Mouse (Mus musculus): ENCODE measurements around the gene Hipk1.
A peak's percentile ranks its signal among the peaks of the same experiment; 100 is the strongest.
"Not testable (repeated sequence)": the region's sequence is repeated elsewhere in the genome, so short reads cannot be mapped to it uniquely, and the experiment has no call there.

Hipk1 gene

DNA sequence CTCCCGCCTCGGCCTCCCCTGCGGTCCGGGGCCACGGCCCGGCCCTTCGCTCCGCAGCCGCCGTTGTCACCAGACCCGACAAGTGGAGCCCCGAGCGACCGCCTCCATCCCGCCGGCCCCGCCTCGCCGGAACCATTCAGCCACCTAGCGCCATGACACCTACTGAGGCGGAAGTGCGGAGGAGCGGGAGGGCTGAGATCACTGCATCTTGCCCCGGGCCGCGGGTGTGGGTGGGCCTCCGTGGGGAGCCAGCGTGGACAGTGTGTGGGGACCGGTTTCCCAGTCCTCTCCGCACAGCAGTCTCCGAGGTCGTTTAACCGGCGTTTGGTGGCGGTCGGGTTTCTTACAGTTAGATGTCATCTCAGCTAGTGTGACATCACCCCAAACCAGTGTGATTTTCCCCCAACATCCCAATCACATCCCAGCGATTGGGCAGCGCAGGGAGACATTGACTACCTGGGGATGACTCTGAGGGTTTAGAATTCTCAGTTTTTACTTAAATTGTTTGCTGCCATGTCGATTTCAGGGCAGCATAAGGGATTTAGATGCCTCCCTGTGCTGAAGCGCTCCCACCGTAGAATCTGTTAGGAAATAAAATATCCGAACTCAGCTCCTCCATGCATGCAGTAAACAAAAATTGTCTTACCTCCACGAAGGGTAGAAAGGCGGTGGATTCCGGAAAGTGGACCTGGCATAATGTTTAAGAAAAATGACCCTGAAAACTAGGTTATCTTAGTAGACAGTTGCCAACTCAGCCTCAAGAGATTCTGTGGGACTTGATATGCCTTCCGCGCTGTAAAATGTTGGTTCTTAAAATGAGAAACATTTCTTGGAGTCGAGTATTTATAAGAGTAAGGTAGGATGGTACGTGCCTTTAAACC lies at the start of gene Hipk1:
Hipk1 (minus strand) TSS at position 334 of the 881 bp plus-strand sequence.
- DNase-seq (ENCODE audit: low read depth, low spot score), result peak; percentile 79

GRCm38 (mm10) chr3:103840946-103841345 lies 49.6 kb upstream of the Hipk1 start:
- DNase-seq (ENCODE audit: low read depth, low spot score), result not testable (repeated sequence)

- not testable (repeated sequence) for DNase-seq (ENCODE audit: low read depth, low spot score)
These were observed 48.8 kb upstream of the Hipk1 start for GRCm38 (mm10) chr3:103840195-103840594.

- DNase-seq (ENCODE audit: low read depth, low spot score), result no peak
These were observed 48.3 kb upstream of the Hipk1 start for GRCm38 (mm10) chr3:103839711-103840110.

DNA sequence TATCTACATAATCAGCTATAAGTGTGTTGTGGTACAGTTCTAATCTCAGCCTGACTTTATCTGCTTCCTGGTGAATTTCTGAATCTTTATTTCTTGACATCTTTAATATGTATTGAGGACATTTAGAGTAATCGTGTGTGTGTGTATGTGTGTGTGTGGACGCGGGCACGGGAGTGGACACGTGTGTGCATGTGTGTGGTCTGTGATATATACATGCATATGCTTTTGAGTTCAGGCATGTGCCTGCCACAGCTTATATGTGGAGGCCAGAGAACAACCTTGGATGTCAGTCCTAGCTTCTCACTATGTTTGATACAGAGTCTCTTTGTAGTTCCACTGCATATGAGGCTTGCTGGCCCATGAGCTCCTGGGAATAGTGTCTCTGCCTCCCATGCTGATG lies 45.1 kb upstream of the Hipk1 start:
- no peak for DNase-seq (ENCODE audit: low read depth, low spot score)

DNA sequence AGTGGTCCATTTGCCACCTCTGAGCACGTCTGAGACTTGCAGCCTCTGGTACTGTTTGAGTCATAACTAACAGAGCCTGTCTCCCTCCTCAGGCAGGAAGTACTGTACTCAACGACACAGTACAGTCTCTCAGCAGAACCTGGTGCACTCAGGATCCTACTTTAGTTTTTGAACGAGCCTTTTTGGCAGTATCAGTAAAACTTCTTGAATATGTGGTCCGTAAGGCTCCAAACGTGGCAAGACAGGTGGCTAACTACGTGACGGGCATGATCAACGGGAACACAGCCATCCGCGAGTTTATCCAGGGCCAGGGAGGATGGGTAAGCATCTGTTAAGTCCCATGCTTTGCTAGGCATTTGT lies 44.6 kb upstream of the Hipk1 start:
- DNase-seq (ENCODE audit: low read depth, low spot score), result no peak

- DNase-seq (ENCODE audit: low read depth, low spot score), result no peak
These were observed 44.0 kb upstream of the Hipk1 start for GRCm38 (mm10) chr3:103835272-103835950.

DNA sequence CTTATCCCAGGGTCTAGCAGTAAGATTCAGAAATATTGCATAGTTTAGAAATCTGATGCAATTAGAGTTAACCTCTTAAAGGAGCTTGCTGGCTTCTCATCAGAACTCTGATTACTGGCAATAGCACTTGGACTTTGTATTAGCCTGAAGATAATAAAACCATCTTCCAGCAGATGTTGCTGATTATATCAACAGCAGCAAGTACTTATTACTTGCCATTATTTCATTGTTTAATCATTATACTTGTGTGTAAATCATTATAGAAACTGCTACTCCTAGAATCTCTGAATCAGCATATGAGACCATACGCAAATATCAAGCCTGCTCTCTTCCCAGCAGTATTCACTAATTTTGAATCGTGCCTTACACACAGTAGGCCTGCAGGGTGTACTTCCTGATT lies 42.6 kb upstream of the Hipk1 start:
- no peak for DNase-seq (ENCODE audit: low read depth, low spot score)

- no peak for DNase-seq (ENCODE audit: low read depth, low spot score)
These were observed 41.1 kb upstream of the Hipk1 start, which contains the start of gene Bcl2l15 for GRCm38 (mm10) chr3:103832426-103832825. Bcl2l15 (plus strand) TSS chr3:103832601.

DNA sequence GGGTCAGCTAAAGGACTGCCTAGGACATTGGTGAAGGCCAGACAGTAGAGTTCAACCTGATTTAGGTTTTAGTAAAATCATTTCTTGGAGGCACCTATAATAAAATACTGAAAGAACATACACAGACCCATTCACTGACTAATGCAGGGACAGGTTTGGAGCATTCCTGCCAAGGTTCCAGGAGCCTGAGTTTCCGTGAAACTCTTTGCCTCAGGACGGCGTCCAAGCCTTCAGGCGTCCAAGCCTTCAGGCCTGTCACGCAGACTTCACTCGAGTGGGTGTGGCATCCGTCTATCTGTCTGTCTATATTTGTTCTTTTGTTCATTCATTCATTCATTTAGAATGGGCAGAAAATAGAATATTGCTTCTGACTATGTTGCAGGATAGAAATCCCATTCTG lies 39.8 kb upstream of the Hipk1 start:
- no peak for DNase-seq (ENCODE audit: low read depth, low spot score)

DNA sequence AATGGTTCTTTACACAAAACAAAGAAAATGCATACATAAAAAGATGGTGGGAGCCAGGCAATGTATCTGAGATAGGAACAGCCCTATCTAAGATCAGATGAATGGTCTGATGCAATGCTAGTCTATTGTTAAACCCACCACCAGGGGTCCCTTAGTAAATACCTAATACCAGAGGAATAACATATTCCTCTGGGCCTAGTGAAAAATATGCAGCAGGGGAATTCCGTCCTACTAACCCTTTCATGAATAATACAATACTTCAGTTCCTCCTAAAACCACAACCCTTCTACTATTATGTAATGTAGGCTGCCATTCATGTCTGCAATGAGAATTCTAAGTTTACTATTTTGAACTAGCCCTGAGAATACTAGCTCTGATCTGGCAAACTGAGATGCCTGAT lies 39.3 kb upstream of the Hipk1 start:
- not testable (repeated sequence) for DNase-seq (ENCODE audit: low read depth, low spot score)

- DNase-seq (ENCODE audit: low read depth, low spot score), result no peak
These were observed 37.7 kb upstream of the Hipk1 start for GRCm38 (mm10) chr3:103829036-103829435.

GRCm38 (mm10) chr3:103827548-103827947 lies 36.2 kb upstream of the Hipk1 start:
- no peak for DNase-seq (ENCODE audit: low read depth, low spot score)

DNA sequence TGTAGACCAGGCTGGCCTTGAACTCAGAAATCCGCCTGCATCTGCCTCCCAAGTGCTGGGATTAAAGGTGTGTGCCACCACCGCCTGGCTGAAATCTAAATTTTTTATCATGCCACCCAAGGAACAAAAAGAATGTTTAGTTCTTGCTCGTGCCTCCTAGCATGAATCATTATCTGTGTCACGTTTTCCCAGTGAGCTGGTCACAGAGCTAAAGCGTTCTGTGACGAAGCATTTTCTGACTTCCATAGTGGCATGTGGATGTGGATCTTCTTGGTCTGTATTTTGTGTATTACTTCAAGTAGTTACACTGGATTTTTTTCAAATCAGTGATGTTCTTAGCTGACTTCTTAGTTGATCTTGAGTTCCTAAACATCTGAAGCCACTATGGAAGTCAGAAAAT lies 19.6 kb upstream of the Hipk1 start:
- DNase-seq (ENCODE audit: low read depth, low spot score), result no peak

GRCm38 (mm10) chr3:103809799-103810150 lies 18.4 kb upstream of the Hipk1 start:
- no peak for DNase-seq (ENCODE audit: low read depth, low spot score)

GRCm38 (mm10) chr3:103808891-103809798 lies 17.8 kb upstream of the Hipk1 start, which contains the start of the genes Dclre1b, Ap4b1 and Gm43064:
Dclre1b (minus strand) TSS chr3:103809444.
Ap4b1 (plus strand) TSS chr3:103809520.
Gm43064 (plus strand) TSS chr3:103809573.
- DNase-seq (ENCODE audit: low read depth, low spot score), result peak; percentile 67

DNA sequence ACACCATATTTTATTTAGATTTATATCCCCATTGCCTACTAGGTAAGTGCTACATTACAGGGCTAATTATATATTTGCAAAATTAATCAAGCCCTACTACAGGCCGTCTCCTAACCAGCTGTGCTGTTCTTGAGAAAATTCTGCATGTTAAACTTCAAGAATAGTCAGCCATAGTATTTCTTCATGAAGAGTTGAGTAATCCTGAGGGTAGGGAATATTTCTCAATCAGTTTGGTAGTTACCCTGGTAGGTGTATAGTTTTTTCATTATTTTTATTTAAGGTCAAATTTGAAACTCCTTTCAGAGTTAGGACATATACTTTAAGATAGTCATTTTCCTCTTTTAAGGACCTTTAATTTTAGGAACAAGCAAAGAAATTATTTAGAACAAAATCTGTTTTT lies 14.3 kb upstream of the Hipk1 start:
- no peak for DNase-seq (ENCODE audit: low read depth, low spot score)

DNA sequence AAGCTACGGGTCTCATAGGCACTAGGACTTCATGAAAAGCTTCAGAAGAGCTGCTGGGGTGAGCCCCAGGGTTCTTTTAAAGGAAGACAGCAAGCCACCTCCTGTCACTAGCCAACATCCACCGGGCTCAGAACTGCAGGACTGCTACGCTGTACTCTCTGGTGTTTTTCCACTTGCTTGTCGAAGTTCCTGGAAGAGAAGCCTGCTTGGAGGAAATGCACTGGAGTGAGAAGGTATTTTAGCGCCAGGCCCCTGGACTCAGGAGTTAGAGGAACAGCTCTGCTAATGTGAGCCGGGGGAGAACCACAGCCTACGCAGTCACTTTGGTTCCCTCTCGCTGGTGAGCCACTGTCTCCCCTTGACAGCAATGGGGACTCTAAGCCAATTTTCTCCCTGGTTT lies 11.5 kb upstream of the Hipk1 start:
- no peak for DNase-seq (ENCODE audit: low read depth, low spot score)

DNA sequence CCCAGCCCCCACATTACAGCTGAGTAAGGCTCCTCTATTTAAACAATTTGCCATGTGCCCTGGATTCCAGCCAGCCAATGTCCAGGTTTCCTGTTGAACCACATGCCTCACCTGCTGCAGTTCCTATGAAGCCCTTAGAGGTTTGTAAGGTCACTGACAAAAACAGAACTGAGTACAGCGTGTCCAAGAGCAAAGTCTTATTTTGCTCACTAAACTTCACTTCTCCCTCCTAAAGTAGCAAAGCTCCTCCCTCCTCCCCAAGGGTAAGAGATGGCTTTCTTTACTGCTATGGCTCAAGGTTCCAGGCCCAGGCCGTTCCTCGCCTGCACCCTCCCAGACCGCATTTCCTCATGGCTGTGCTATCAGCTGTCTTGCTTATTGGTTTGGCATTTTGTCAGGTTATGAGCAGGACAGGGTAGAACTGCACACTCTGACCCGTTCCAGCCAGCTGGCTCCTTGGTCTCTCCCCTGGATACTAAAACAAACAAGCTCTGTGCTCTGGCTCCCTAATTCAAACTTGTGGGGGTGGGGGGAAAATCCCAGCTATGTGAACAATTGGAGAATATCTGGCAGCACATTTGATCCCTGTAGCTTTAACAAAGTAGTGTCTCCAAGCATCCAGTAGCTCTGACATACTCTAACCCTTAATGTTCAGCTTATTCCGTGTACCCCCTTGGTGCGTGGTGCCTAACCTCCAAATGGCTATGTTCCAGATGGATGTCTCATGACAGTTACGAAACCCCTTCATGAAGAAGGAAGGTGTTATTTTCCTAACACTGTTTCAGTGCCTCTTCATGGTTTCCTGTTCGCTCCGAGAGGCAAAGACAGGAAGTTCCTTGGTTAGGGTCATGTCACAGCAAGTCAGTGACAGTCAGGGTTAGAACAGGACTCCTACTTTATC lies 10.5 kb upstream of the Hipk1 start:
- DNase-seq (ENCODE audit: low read depth, low spot score), result no peak

DNA sequence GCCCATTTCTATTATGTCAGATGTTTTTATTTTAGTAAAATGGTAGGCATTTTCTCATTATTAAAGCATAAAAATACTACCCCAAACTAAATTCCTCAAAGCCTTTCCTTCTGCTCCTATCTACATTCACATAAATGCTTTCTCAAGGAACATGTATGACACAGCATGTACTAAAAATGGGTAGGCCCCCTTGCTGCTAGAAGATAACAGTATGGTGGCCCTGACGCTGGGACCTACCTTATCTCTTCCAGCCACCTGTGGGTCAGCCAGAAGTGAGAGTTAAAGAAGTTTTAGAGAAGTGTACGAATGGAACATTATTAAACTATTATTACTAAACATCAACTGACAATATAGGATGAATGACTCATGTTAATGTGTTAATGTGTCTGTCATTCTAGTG lies 8.1 kb upstream of the Hipk1 start:
- peak; percentile 89 for DNase-seq (ENCODE audit: low read depth, low spot score)

DNA sequence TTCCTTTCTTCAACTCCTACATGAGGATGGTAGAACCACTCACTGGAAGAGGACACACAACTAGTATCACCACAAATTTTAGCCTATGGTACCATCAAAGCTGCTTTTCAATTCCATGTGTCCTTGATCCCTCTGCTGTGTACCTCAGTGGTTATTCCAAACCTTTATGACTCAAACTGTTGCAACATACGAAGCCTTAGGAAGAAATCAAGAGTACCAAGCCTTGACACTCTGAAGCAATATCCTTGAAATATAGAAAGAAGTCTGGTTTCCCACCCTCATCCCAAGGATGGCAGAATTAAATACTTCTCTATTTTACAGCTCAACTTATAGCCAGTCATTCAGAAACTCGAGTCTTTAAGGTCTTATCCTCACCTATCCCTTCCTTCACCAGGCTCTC lies 5.0 kb upstream of the Hipk1 start:
- no peak for DNase-seq (ENCODE audit: low read depth, low spot score)
